Mouse (Mus musculus): ENCODE data around the gene Ing3. TPM values are rescaled to one million over a fixed set of nuclear protein-coding genes. Genes with fewer than 3 reads are reported as not detected.

Gene Ing3
- polyA plus RNA-seq (2014; fragmentation: Nextera tagmentation; extraction: Ambion mirVana), result 41.3 and 49.9 TPM in 2 replicates

- Histone ChIP-seq H3K9me3 (ENCODE audit: control insufficient read depth, low read length) (no peaks in the 10 kb centered on the region), H3K27me3 (replicated peaks; ENCODE audit: control insufficient read depth, insufficient read depth, low read length) (no peaks in the 10 kb centered on the region), H3K4me2 (ENCODE audit: low read length) (peak within 1 kb of the TSS; percentile 68), H3K9ac (ENCODE audit: low read length) (peak within 1 kb of the TSS; percentile 90), H3K27ac (ENCODE audit: low read depth) (peak within 1 kb of the TSS; percentile 98), H3K36me3 (ENCODE audit: control insufficient read depth, insufficient read depth, low read length) (peaks cover 25% of the 10 kb centered on the region), H3K4me3 (ENCODE audit: low read depth, low read length) (peak within 1 kb of the TSS; percentile 81), H3K4me1 (replicated peaks; ENCODE audit: control insufficient read depth, insufficient read depth, low read length) (peaks cover 3% of the 10 kb centered on the region; the same call in 1 of the 2 replicates)
- 0% methylated on average over 35 of the region's 35 CpGs for WGBS
- DNase-seq (ENCODE audit: low spot score) (peak; percentile 90), ATAC-seq (replicated peaks; ENCODE audit: low FRiP score, low TSS enrichment, low read depth) (peak; percentile 98)
These were observed at the start of gene Ing3 for GRCm38 (mm10) chr6:21949226-21949731. Gene Ing3, plus strand, starts transcription at chr6:21949571.

- Histone ChIP-seq H3K4me3 (ENCODE audit: low read depth, low read length) (no peak overlapping the region), H3K27ac (ENCODE audit: low read depth) (no peak overlapping the region), H3K36me3 (ENCODE audit: control insufficient read depth, insufficient read depth, low read length) (no peaks in the 10 kb centered on the region), H3K9me3 (ENCODE audit: control insufficient read depth, low read length) (no peaks in the 10 kb centered on the region), H3K4me1 (replicated peaks; ENCODE audit: control insufficient read depth, insufficient read depth, low read length) (no peaks in the 10 kb centered on the region), H3K27me3 (replicated peaks; ENCODE audit: control insufficient read depth, insufficient read depth, low read length) (no peaks in the 10 kb centered on the region), H3K9ac (ENCODE audit: low read length) (no peak overlapping the region), H3K4me2 (ENCODE audit: low read length) (no peak overlapping the region)
- DNase-seq (ENCODE audit: low spot score) (no peak), ATAC-seq (replicated peaks; ENCODE audit: low FRiP score, low TSS enrichment, low read depth) (no peak)
These were observed 39.7 kb upstream of the Ing3 start for GRCm38 (mm10) chr6:21909720-21910119.

- H3K9ac ChIP-seq (ENCODE audit: low read length), result no peak overlapping the region
- no peaks in the 10 kb centered on the region for H3K4me1 ChIP-seq (replicated peaks; ENCODE audit: control insufficient read depth, insufficient read depth, low read length)
- H3K9me3 ChIP-seq (ENCODE audit: control insufficient read depth, low read length), result no peaks in the 10 kb centered on the region
- ATAC-seq (replicated peaks; ENCODE audit: low FRiP score, low TSS enrichment, low read depth), result no peak
- WGBS, result 77% methylated on average over 6 of the region's 6 CpGs
- H3K27ac ChIP-seq (ENCODE audit: low read depth), result no peak overlapping the region
- no peaks in the 10 kb centered on the region for H3K27me3 ChIP-seq (replicated peaks; ENCODE audit: control insufficient read depth, insufficient read depth, low read length)
- H3K36me3 ChIP-seq (ENCODE audit: control insufficient read depth, insufficient read depth, low read length), result no peaks in the 10 kb centered on the region
- H3K4me3 ChIP-seq (ENCODE audit: low read depth, low read length), result no peak overlapping the region
- H3K4me2 ChIP-seq (ENCODE audit: low read length), result no peak overlapping the region
- DNase-seq (ENCODE audit: low spot score), result no peak
These were observed 38.6 kb upstream of the Ing3 start for GRCm38 (mm10) chr6:21910804-21911203.

DNA sequence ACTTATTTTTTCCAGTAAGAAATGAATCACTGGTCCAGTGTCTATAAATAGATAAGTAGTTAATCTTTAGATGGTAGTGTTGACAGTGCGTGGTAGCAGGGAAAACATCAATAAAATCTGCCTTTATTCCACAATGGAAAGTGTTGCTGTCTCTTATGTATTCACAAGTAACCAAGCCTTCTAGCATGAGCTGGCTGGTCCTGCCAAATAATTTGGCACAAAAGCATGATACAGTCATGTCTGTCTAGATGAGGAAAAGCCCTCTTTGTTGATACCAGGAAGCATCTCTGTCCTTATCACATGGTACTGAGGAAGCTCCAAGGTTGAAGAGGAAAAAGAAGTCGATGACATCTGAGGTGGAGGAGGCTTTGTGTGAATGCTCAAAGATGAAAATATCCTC is 32.8 kb upstream of the Ing3 start:
- no peak overlapping the region for H3K9ac ChIP-seq (ENCODE audit: low read length)
- no peak overlapping the region for H3K4me2 ChIP-seq (ENCODE audit: low read length)
- H3K4me1 ChIP-seq (replicated peaks; ENCODE audit: control insufficient read depth, insufficient read depth, low read length), result no peaks in the 10 kb centered on the region
- H3K27me3 ChIP-seq (replicated peaks; ENCODE audit: control insufficient read depth, insufficient read depth, low read length), result no peaks in the 10 kb centered on the region
- no peak overlapping the region for H3K4me3 ChIP-seq (ENCODE audit: low read depth, low read length)
- no peak overlapping the region for H3K27ac ChIP-seq (ENCODE audit: low read depth)
- H3K36me3 ChIP-seq (ENCODE audit: control insufficient read depth, insufficient read depth, low read length), result no peaks in the 10 kb centered on the region
- no peaks in the 10 kb centered on the region for H3K9me3 ChIP-seq (ENCODE audit: control insufficient read depth, low read length)
- DNase-seq (ENCODE audit: low spot score) (no peak), ATAC-seq (replicated peaks; ENCODE audit: low FRiP score, low TSS enrichment, low read depth) (no peak)
- 84% methylated on average over 2 of the region's 2 CpGs for WGBS

GRCm38 (mm10) chr6:21924150-21924549 is 25.2 kb upstream of the Ing3 start:
- 39% methylated on average over 1 of the region's 1 CpGs for whole genome bisulfite sequencing
- Histone ChIP-seq H3K27me3 (replicated peaks; ENCODE audit: control insufficient read depth, insufficient read depth, low read length) (no peaks in the 10 kb centered on the region), H3K9ac (ENCODE audit: low read length) (no peak overlapping the region), H3K4me3 (ENCODE audit: low read depth, low read length) (no peak overlapping the region), H3K36me3 (ENCODE audit: control insufficient read depth, insufficient read depth, low read length) (no peaks in the 10 kb centered on the region), H3K27ac (ENCODE audit: low read depth) (no peak overlapping the region), H3K4me2 (ENCODE audit: low read length) (no peak overlapping the region), H3K4me1 (replicated peaks; ENCODE audit: control insufficient read depth, insufficient read depth, low read length) (no peaks in the 10 kb centered on the region), H3K9me3 (ENCODE audit: control insufficient read depth, low read length) (no peaks in the 10 kb centered on the region)
- no peak for ATAC-seq (replicated peaks; ENCODE audit: low FRiP score, low TSS enrichment, low read depth)
- DNase-seq (ENCODE audit: low spot score), result no peak

DNA sequence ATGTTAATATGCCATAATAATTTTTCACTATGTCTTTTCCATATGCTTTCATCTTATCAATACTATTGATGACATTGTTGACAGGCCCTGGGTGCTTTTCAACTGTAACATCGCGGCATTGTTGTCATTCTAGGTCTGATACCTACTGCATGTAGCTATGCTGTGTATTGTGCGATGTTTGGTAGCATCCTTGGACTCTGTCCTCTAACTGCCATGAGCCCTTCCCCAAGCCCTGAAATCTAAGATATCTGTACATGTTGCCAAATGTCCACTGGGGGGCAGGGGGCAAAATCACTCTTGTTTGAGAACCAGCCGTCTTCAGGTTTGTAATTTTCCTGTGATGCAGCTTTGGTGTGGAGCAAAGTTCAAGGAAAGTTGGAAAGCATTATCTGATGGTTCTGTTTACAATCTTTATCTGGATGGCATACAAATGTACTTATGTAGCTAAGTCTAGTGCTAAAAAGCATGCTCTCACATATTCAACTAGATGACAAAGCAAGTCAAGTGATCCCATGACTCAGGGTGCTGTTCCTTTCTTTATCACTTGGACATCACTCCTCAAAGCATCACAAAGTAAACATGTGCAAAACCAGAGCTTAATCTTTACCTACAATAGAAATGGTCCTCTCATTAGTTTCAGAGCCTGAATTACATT is 11.3 kb upstream of the Ing3 start:
- H3K4me1 ChIP-seq (replicated peaks; ENCODE audit: control insufficient read depth, insufficient read depth, low read length), result no peaks in the 10 kb centered on the region
- no peak overlapping the region for H3K4me3 ChIP-seq (ENCODE audit: low read depth, low read length)
- no peak overlapping the region for H3K9ac ChIP-seq (ENCODE audit: low read length)
- no peaks in the 10 kb centered on the region for H3K36me3 ChIP-seq (ENCODE audit: control insufficient read depth, insufficient read depth, low read length)
- no peak overlapping the region for H3K4me2 ChIP-seq (ENCODE audit: low read length)
- DNase-seq (ENCODE audit: low spot score), result no peak
- peak; percentile 74; the same call in 1 of the 2 replicates for ATAC-seq (replicated peaks; ENCODE audit: low FRiP score, low TSS enrichment, low read depth)
- H3K27ac ChIP-seq (ENCODE audit: low read depth), result no peak overlapping the region
- no peaks in the 10 kb centered on the region for H3K27me3 ChIP-seq (replicated peaks; ENCODE audit: control insufficient read depth, insufficient read depth, low read length)
- 73% methylated on average over 4 of the region's 4 CpGs for WGBS
- H3K9me3 ChIP-seq (ENCODE audit: control insufficient read depth, low read length), result no peaks in the 10 kb centered on the region

GRCm38 (mm10) chr6:21949771-21950448 is 539 bp downstream of the Ing3 start:
- H3K9me3 ChIP-seq (ENCODE audit: control insufficient read depth, low read length), result no peaks in the 10 kb centered on the region

DNA sequence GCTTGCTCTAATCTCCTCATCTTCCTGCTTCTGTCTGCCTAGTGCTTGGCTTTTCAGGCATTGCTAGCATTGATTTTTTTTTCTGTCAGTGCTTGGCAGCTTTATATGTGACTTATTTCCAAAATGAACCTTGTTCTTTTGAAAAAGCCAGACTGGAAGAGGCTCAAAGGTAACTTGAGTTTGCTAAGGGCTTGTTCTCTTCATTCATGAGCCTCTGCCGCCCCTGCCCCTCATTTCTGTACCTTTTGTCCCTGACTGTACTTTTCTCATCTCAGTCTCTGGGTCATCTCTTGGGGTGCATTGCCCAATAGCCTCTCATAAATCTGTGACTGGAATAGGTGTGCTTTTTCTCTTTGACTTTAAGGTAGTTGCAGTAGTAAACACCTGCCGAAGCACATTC is 1.3 kb downstream of the Ing3 start:
- WGBS, result 59% methylated on average over 2 of the region's 2 CpGs
- H3K4me1 ChIP-seq (replicated peaks; ENCODE audit: control insufficient read depth, insufficient read depth, low read length), result peaks cover 3% of the 10 kb centered on the region; the same call in 1 of the 2 replicates
- peak overlapping the region; percentile 90; the same call in 1 of the 2 replicates for H3K9ac ChIP-seq (ENCODE audit: low read length)
- DNase-seq (ENCODE audit: low spot score) (no peak), ATAC-seq (replicated peaks; ENCODE audit: low FRiP score, low TSS enrichment, low read depth) (no peak)
- H3K4me3 ChIP-seq (ENCODE audit: low read depth, low read length), result peak overlapping the region; percentile 81
- H3K9me3 ChIP-seq (ENCODE audit: control insufficient read depth, low read length), result no peaks in the 10 kb centered on the region
- peaks cover 38% of the 10 kb centered on the region for H3K36me3 ChIP-seq (ENCODE audit: control insufficient read depth, insufficient read depth, low read length)
- no peaks in the 10 kb centered on the region for H3K27me3 ChIP-seq (replicated peaks; ENCODE audit: control insufficient read depth, insufficient read depth, low read length)
- no peak overlapping the region for H3K27ac ChIP-seq (ENCODE audit: low read depth)
- peak overlapping the region; percentile 68 for H3K4me2 ChIP-seq (ENCODE audit: low read length)

More at GRCm38 (mm10) chr6:21949771-21950448, 539 bp downstream of the Ing3 start:
- Histone ChIP-seq H3K27me3 (replicated peaks; ENCODE audit: control insufficient read depth, insufficient read depth, low read length) (no peaks in the 10 kb centered on the region), H3K27ac (ENCODE audit: low read depth) (peak overlapping the region; percentile 98), H3K36me3 (ENCODE audit: control insufficient read depth, insufficient read depth, low read length) (peaks cover 31% of the 10 kb centered on the region), H3K4me2 (ENCODE audit: low read length) (peak overlapping the region; percentile 68), H3K4me3 (ENCODE audit: low read depth, low read length) (peak overlapping the region; percentile 81), H3K4me1 (replicated peaks; ENCODE audit: control insufficient read depth, insufficient read depth, low read length) (peaks cover 3% of the 10 kb centered on the region; the same call in 1 of the 2 replicates), H3K9ac (ENCODE audit: low read length) (peak overlapping the region; percentile 90)
- ATAC-seq (replicated peaks; ENCODE audit: low FRiP score, low TSS enrichment, low read depth) (peak; percentile 96), DNase-seq (ENCODE audit: low spot score) (peak; percentile 98)
- under 1% methylated on average over 65 of the region's 68 CpGs for WGBS

Measured in intestine, embryonic 14.5 days (tissue).